Mouse (Mus musculus) MEL (cell line): ENCODE measurements at regions not wholly inside any gene's neighbourhood (a gene's known extent, or its start where the extent isn't known, plus 50 kb on each side); places are given as distances from the start of the nearest gene placed in this dataset.

Source experiments
- DNase-seq: peaks from one replicate; pipeline ENCODE4 v3.0.0; 2011; ENCODE audit warnings: low read depth, low spot score
- H3K27ac ChIP-seq: 2 replicates; pipeline ENCODE4 v1.5.1; 2012; ENCODE audit warnings: low read depth, mild to moderate bottlenecking, control low read depth, low read length, moderate library complexity; ENCODE audit not compliant: control insufficient read depth
- H3K27me3 ChIP-seq, 2 experiments: fragments of 150-350 bp in 1 of 2; sonication (generic) in 1 of 2; 2 replicates each; pipeline ENCODE4 v1.6.1; 2012; ENCODE audit warnings: low read length in 2 of 2, mild to moderate bottlenecking in 2 of 2, improper control_type of control experiment in 1 of 2, moderate library complexity in 1 of 2; ENCODE audit not compliant: insufficient read depth in 2 of 2, control insufficient read depth in 1 of 2
- H3K36me3 ChIP-seq, 2 experiments: 2 replicates each; pipeline ENCODE4 v1.6.1; 2012 to 2014; ENCODE audit warnings: low read length in 2 of 2, improper control_type of control experiment in 1 of 2, inconsistent platforms in 1 of 2, mild to moderate bottlenecking in 1 of 2; ENCODE audit not compliant: insufficient read depth in 2 of 2, control insufficient read depth in 1 of 2
- H3K4me1 ChIP-seq, 2 experiments: fragments of 150-350 bp in 1 of 2; sonication (generic) in 1 of 2; 2 replicates each; pipeline ENCODE4 v1.6.1; 2012; ENCODE audit warnings: low read length in 2 of 2, improper control_type of control experiment in 1 of 2, mild to moderate bottlenecking in 1 of 2; ENCODE audit not compliant: insufficient read depth in 2 of 2, control insufficient read depth in 1 of 2
- H3K4me3 ChIP-seq, 2 experiments: fragments of 150-350 bp in 1 of 2; sonication (generic) in 1 of 2; 2 replicates each; pipeline ENCODE4 v1.5.1; 2012; ENCODE audit warnings: low read depth in 2 of 2, low read length in 2 of 2, mild to moderate bottlenecking in 2 of 2, moderate library complexity in 2 of 2, control low read depth in 1 of 2, improper control_type of control experiment in 1 of 2; ENCODE audit not compliant: control insufficient read depth in 1 of 2, insufficient read depth in 1 of 2
- H3K79me2 ChIP-seq: 2 replicates; pipeline ENCODE4 v1.6.1; 2012; ENCODE audit warnings: mild to moderate bottlenecking, low read length, moderate library complexity; ENCODE audit not compliant: control insufficient read depth, poor library complexity, insufficient read depth
- H3K9ac ChIP-seq: 2 replicates; pipeline ENCODE4 v1.6.1; 2012; ENCODE audit warnings: low read depth, mild to moderate bottlenecking, control low read depth, low read length, moderate library complexity; ENCODE audit not compliant: control insufficient read depth, poor library complexity, severe bottlenecking
- H3K9me3 ChIP-seq: fragments of 150-350 bp; sonication (generic); replicated peaks from 2 replicates; pipeline ENCODE4 v1.6.1; 2012; ENCODE audit warnings: mild to moderate bottlenecking, low read length, improper control_type of control experiment, moderate library complexity; ENCODE audit not compliant: insufficient read depth
- CTCF ChIP-seq, 3 experiments: IDR thresholded peaks in 2 of 3; conservative IDR thresholded peaks in 1 of 3; 2 replicates each; pipeline ENCODE4 v1.5.1; 2011 to 2012; ENCODE audit warnings: low read length in 3 of 3, low read depth in 2 of 3, mild to moderate bottlenecking in 2 of 3, improper control_type of control experiment in 1 of 3, inconsistent platforms in 1 of 3, mixed read lengths in 1 of 3, moderate library complexity in 1 of 3; ENCODE audit not compliant: control insufficient read depth in 1 of 3, insufficient read depth in 1 of 3, poor library complexity in 1 of 3, severe bottlenecking in 1 of 3
- ELF1 ChIP-seq: IDR thresholded peaks from 2 replicates; pipeline ENCODE4 v1.6.1; 2014; ENCODE audit warnings: low read depth, mild to moderate bottlenecking, inconsistent platforms, low read length, improper control_type of control experiment, moderate library complexity
- EP300 ChIP-seq, 2 experiments: IDR thresholded peaks; 2 replicates each; pipeline ENCODE4 v1.6.1; 2011; ENCODE audit warnings: improper control_type of control experiment in 2 of 2, low read length in 2 of 2, low read depth in 1 of 2, mild to moderate bottlenecking in 1 of 2
- ETS1 ChIP-seq: IDR thresholded peaks from 2 replicates; pipeline ENCODE4 v1.6.1; 2012; ENCODE audit warnings: low read depth, mild to moderate bottlenecking, inconsistent platforms, low read length, improper control_type of control experiment, moderate library complexity
- GATA1 ChIP-seq: IDR thresholded peaks from 2 replicates; pipeline ENCODE4 v1.6.1; 2011; ENCODE audit warnings: low read depth, low read length, improper control_type of control experiment
- KAT2A ChIP-seq: conservative IDR thresholded peaks from 2 replicates; pipeline ENCODE4 v1.6.1; 2012; ENCODE audit warnings: low read depth, low read length, improper control_type of control experiment, inconsistent platforms
- MAFK ChIP-seq: IDR thresholded peaks from 2 replicates; pipeline ENCODE4 v1.6.1; 2011; ENCODE audit warnings: low read depth, mild to moderate bottlenecking, low read length, improper control_type of control experiment, borderline replicate concordance
- MAZ ChIP-seq: IDR thresholded peaks from 2 replicates; pipeline ENCODE4 v1.6.1; 2012; ENCODE audit warnings: low read depth, mild to moderate bottlenecking, inconsistent platforms, low read length, improper control_type of control experiment
- MYB ChIP-seq: IDR thresholded peaks from 2 replicates; pipeline ENCODE4 v1.6.1; 2011; ENCODE audit warnings: mild to moderate bottlenecking, low read depth, low read length, improper control_type of control experiment
- MYC ChIP-seq: IDR thresholded peaks from 2 replicates; pipeline ENCODE4 v1.6.1; 2011; ENCODE audit warnings: low read depth, mild to moderate bottlenecking, low read length, improper control_type of control experiment, moderate library complexity
- NRF1 ChIP-seq: IDR thresholded peaks from 2 replicates; pipeline ENCODE4 v1.6.1; 2014; ENCODE audit warnings: low read depth, mild to moderate bottlenecking, inconsistent platforms, low read length, improper control_type of control experiment, moderate library complexity; ENCODE audit not compliant: poor library complexity, insufficient read depth, severe bottlenecking
- POLR2A ChIP-seq, 2 experiments: IDR thresholded peaks; 2 replicates each; pipeline ENCODE4 v1.6.1; 2011 to 2012; ENCODE audit warnings: low read length in 2 of 2, mild to moderate bottlenecking in 2 of 2, control low read depth in 1 of 2, improper control_type of control experiment in 1 of 2, low read depth in 1 of 2, moderate library complexity in 1 of 2; ENCODE audit not compliant: control insufficient read depth in 1 of 2, insufficient read depth in 1 of 2, poor library complexity in 1 of 2
- POLR2AphosphoS2 ChIP-seq: IDR thresholded peaks from 2 replicates; pipeline ENCODE4 v1.6.1; 2011; ENCODE audit warnings: low read length, improper control_type of control experiment
- POLR2AphosphoS5 ChIP-seq: IDR thresholded peaks from 2 replicates; pipeline ENCODE4 v1.6.1; 2012; ENCODE audit warnings: low read depth, borderline replicate concordance, mild to moderate bottlenecking, inconsistent platforms, low read length, moderate library complexity, mixed read lengths
- SIN3A ChIP-seq: IDR thresholded peaks from 2 replicates; pipeline ENCODE4 v1.6.1; 2012; ENCODE audit warnings: low read length, improper control_type of control experiment, inconsistent platforms
- TAL1 ChIP-seq: IDR thresholded peaks from 2 replicates; pipeline ENCODE4 v1.6.1; 2012; ENCODE audit warnings: mild to moderate bottlenecking, inconsistent platforms, low read length, moderate library complexity, mixed read lengths
- TBP ChIP-seq: IDR thresholded peaks from 2 replicates; pipeline ENCODE4 v1.8.0; 2011; ENCODE audit warnings: low read depth, low read length, improper control_type of control experiment
- USF1 ChIP-seq: IDR thresholded peaks from 2 replicates; pipeline ENCODE4 v1.6.1; 2014; ENCODE audit warnings: low read depth, mild to moderate bottlenecking, inconsistent platforms, low read length, improper control_type of control experiment, moderate library complexity
- USF2 ChIP-seq, 2 experiments: IDR thresholded peaks; 2 replicates each; pipeline ENCODE4 v1.6.1; 2011 to 2012; ENCODE audit warnings: improper control_type of control experiment in 2 of 2, low read length in 2 of 2, borderline replicate concordance in 1 of 2, inconsistent platforms in 1 of 2, low read depth in 1 of 2, mild to moderate bottlenecking in 1 of 2; ENCODE audit not compliant: insufficient read depth in 1 of 2
- ZC3H11A ChIP-seq: IDR thresholded peaks from 2 replicates; pipeline ENCODE4 v1.6.1; 2012; ENCODE audit warnings: low read depth, mild to moderate bottlenecking, inconsistent platforms, low read length, improper control_type of control experiment
- ZKSCAN1 ChIP-seq: IDR thresholded peaks from 2 replicates; pipeline ENCODE4 v1.6.1; 2012; ENCODE audit warnings: low read depth, mild to moderate bottlenecking, inconsistent platforms, low read length, improper control_type of control experiment, moderate library complexity
- ZNF384 ChIP-seq: IDR thresholded peaks from 2 replicates; pipeline ENCODE4 v1.6.1; 2012; ENCODE audit warnings: low read depth, mild to moderate bottlenecking, inconsistent platforms, low read length, improper control_type of control experiment

GRCm38 (mm10) chr9:118302785-118303384 lies 152.9 kb upstream of the Cmc1 start:
- H3K27ac ChIP-seq = no peak overlapping the region
- no peak for DNase-seq
- H3K36me3 ChIP-seq = no peaks in the 10 kb centered on the region
- H3K4me3 ChIP-seq = no peak overlapping the region
- no peaks in the 10 kb centered on the region for H3K4me1 ChIP-seq
- peaks cover 0 to 2% of the 10 kb centered on the region in 2 experiments; a peak in 2 of 4 replicates for H3K27me3 ChIP-seq
- no peak overlapping the region for H3K9ac ChIP-seq
- H3K9me3 ChIP-seq = no peaks in the 10 kb centered on the region
- TF ChIP-seq POLR2AphosphoS2 (no peak), MAFK (no peak), SIN3A (no peak), GATA1 (no peak), USF2 (IDR thresholded peaks at IDR 0.05; ENCODE audit: borderline replicate concordance in 1 of 2, insufficient read depth in 1 of 2, low read depth in 1 of 2, low read length in 2 of 2) (no peak)
- TF ChIP-seq, all 39 proteins: peak for 0
- H3K79me2 ChIP-seq = no peaks in the 10 kb centered on the region

GRCm38 (mm10) chr9:118318357-118319140 lies 159.5 kb upstream of the Eomes start:
- Histone ChIP-seq H3K4me1 (no peaks in the 10 kb centered on the region), H3K4me3 (no peak overlapping the region), H3K27me3 (no peaks in the 10 kb centered on the region; a peak in 1 of 4 replicates), H3K9ac (no peak overlapping the region), H3K36me3 (no peaks in the 10 kb centered on the region), H3K9me3 (no peaks in the 10 kb centered on the region), H3K79me2 (no peaks in the 10 kb centered on the region), H3K27ac (no peak overlapping the region)
- TF ChIP-seq ZKSCAN1 (no peak), CTCF (IDR thresholded peaks at IDR 0.05 in 2 of 3, conservative IDR thresholded peaks at IDR 0.05 in 1 of 3; ENCODE audit: control insufficient read depth in 1 of 3, insufficient read depth in 1 of 3, low read depth in 2 of 3, low read length in 3 of 3, poor library complexity in 1 of 3, severe bottlenecking in 1 of 3) (no peak), ELF1 (no peak), MYB (no peak)
- DNase-seq = no peak

- Histone ChIP-seq H3K9ac (no peak overlapping the region), H3K79me2 (no peaks in the 10 kb centered on the region), H3K36me3 (no peaks in the 10 kb centered on the region), H3K4me1 (no peaks in the 10 kb centered on the region), H3K9me3 (no peaks in the 10 kb centered on the region), H3K27me3 (no peaks in the 10 kb centered on the region; a peak in 1 of 4 replicates), H3K4me3 (no peak overlapping the region), H3K27ac (no peak overlapping the region)
- DNase-seq = no peak
- TF ChIP-seq ZC3H11A = no peak
- TF ChIP-seq MAZ = no peak
- no peak for TF ChIP-seq POLR2AphosphoS5
- no peak for TF ChIP-seq EP300 (IDR thresholded peaks at IDR 0.05; ENCODE audit: low read depth in 1 of 2, low read length in 2 of 2)
- no peak for TF ChIP-seq TBP
- TF ChIP-seq ZNF384 = no peak
- no peak for TF ChIP-seq MYB
- no peak for TF ChIP-seq POLR2AphosphoS2
- no peak for TF ChIP-seq KAT2A
- TF ChIP-seq ETS1 = no peak
- no peak for TF ChIP-seq USF1
- TF ChIP-seq MAFK = no peak
- no peak for TF ChIP-seq POLR2A (IDR thresholded peaks at IDR 0.05; ENCODE audit: control insufficient read depth in 1 of 2, insufficient read depth in 1 of 2, low read depth in 1 of 2, low read length in 2 of 2, poor library complexity in 1 of 2)
- TF ChIP-seq TAL1 = no peak
- no peak for TF ChIP-seq SIN3A
- TF ChIP-seq NRF1 = no peak
- TF ChIP-seq MYC = no peak
- TF ChIP-seq CTCF (IDR thresholded peaks at IDR 0.05 in 2 of 3, conservative IDR thresholded peaks at IDR 0.05 in 1 of 3; ENCODE audit: control insufficient read depth in 1 of 3, insufficient read depth in 1 of 3, low read depth in 2 of 3, low read length in 3 of 3, poor library complexity in 1 of 3, severe bottlenecking in 1 of 3) = no peak
Measured at GRCm38 (mm10) chr9:118323796-118324195, 154.2 kb upstream of the Eomes start.
